Mouse (Mus musculus): ENCODE data around the gene Kifap3. TPM values are rescaled to one million over a fixed set of nuclear protein-coding genes. Genes with fewer than 3 reads are reported as not detected.

Kifap3 gene
- total and polyA plus RNA-seq, 3 experiments: 4.2 to 23.5 (median 18.6) TPM

- DNase-seq: no peak
These were observed 114.6 kb downstream of the Kifap3 start for GRCm38 (mm10) chr1:163893774-163894527.

GRCm38 (mm10) chr1:163898291-163898764 lies 118.9 kb downstream of the Kifap3 start:
- DNase-seq: peak; percentile 6

- no peak for DNase-seq
These were observed 120.2 kb downstream of the Kifap3 start for GRCm38 (mm10) chr1:163899575-163899974.

GRCm38 (mm10) chr1:163900168-163900567 lies 120.8 kb downstream of the Kifap3 start:
- DNase-seq: no peak

GRCm38 (mm10) chr1:163903411-163903810 lies 124.0 kb downstream of the Kifap3 start:
- DNase-seq: no peak

- no peak for DNase-seq
These were observed 127.8 kb downstream of the Kifap3 start for GRCm38 (mm10) chr1:163907007-163907811.

- no peak for DNase-seq
These were observed 129.0 kb downstream of the Kifap3 start for GRCm38 (mm10) chr1:163908389-163908788.

GRCm38 (mm10) chr1:163910343-163910742 lies 131.0 kb downstream of the Kifap3 start:
- DNase-seq: peak; percentile 28

- DNase-seq: no peak
These were observed 131.4 kb downstream of the Kifap3 start for GRCm38 (mm10) chr1:163910785-163911184.

GRCm38 (mm10) chr1:163911981-163912380 lies 132.6 kb downstream of the Kifap3 start:
- DNase-seq: no peak

GRCm38 (mm10) chr1:163917349-163918160 lies 138.2 kb downstream of the Kifap3 start:
- no peak for DNase-seq

GRCm38 (mm10) chr1:163924093-163924492 lies 144.7 kb downstream of the Kifap3 start:
- DNase-seq: no peak

- DNase-seq: peak; percentile 6
These were observed 149.5 kb downstream of the Kifap3 start, which contains the start of gene Scyl3 for GRCm38 (mm10) chr1:163928846-163929245. Gene Scyl3, plus strand, starts transcription at chr1:163929100.

GRCm38 (mm10) chr1:163929636-163930457 lies 150.5 kb downstream of the Kifap3 start:
- DNase-seq: peak; percentile 92

- no peak for DNase-seq
These were observed 151.0 kb downstream of the Kifap3 start for GRCm38 (mm10) chr1:163930458-163930794.

GRCm38 (mm10) chr1:163931801-163932200 lies 152.4 kb downstream of the Kifap3 start:
- DNase-seq: no peak

GRCm38 (mm10) chr1:163934591-163934990 lies 155.2 kb downstream of the Kifap3 start:
- peak; percentile 54 for DNase-seq

- no peak for DNase-seq
These were observed 162.7 kb downstream of the Kifap3 start for GRCm38 (mm10) chr1:163942056-163942455.

- no peak for DNase-seq
These were observed 174.0 kb downstream of the Kifap3 start for GRCm38 (mm10) chr1:163953396-163953795.

GRCm38 (mm10) chr1:163958036-163958435 lies 178.7 kb downstream of the Kifap3 start:
- DNase-seq: no peak

GRCm38 (mm10) chr1:163964008-163964689 lies 184.8 kb downstream of the Kifap3 start:
- no peak for DNase-seq
